In the genomic region with DNA sequence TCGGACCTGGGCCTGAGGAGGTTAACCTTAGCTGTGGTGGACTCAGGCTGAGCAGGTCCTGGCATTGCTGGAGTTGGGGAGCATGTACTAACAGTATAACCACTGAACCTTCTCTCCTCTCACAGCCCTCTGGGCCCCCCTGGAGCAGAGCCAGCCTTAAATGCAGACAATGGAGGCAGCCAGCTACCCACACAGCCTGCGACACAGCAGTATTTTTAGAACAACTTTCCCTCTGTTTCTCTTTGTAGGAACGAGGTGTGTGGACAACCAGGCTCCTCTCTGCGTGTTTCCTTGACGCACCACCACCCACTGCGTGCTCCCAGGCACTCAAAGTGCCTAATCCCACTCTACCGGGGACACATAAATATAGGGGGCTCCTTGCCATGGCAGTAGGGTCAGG, we compare ENCODE assay signal across 22 mouse cellular contexts.
DNase-seq lines count a peak whose midpoint lies in the region; ATAC-seq lines count a peak whose summit lies in the region.
"Had no signal": no experiment of that assay in that cellular context is flagged by ENCODE, and none has a peak within 500 bp of the region (broad histone marks: within the 10 kb centered on the region; RNA-seq: fewer than 3 reads in every experiment).

No protein-coding gene starts in this region.

- DNase-seq in heart, adult 18-20 months = no peak
- DNase-seq in frontal cortex, adult 2 months (ENCODE audit: extremely low spot score in 1 of 2, low spot score in 1 of 2) = peak; percentile 42 to 65
- peak; percentile 56 to 84 for DNase-seq in left cerebral cortex, postnatal 25 days (ENCODE audit: low spot score in 2 of 2)
- DNase-seq in right cerebral cortex, postnatal 36 days (ENCODE audit: low spot score in 2 of 2) = peak; percentile 50 to 73
- no peak for DNase-seq in neural tube, embryonic 10.5 days (ENCODE audit: extremely low spot score, low spot score)
- no peak for DNase-seq in thymus, adult 18-20 months
- DNase-seq: adrenal gland, adult 2 months; cerebellum, adult 9-11 months; heart, postnatal 36 days; kidney, postnatal 4 days; lung, adult 2 months; lung, postnatal 36 days; retina, postnatal 1 day had no signal

- H3K4me2 ChIP-seq in heart, embryonic 15.5 days = no peak overlapping the region
- H3K4me2 ChIP-seq: embryonic facial prominence, embryonic 13.5 days; kidney, embryonic 15.5 days; limb, embryonic 12.5 days; liver, embryonic 12.5 days; stomach, embryonic 15.5 days had no signal

- no peaks in the 10 kb centered on the region for H3K27me3 ChIP-seq in heart, embryonic 15.5 days
- H3K27me3 ChIP-seq: stomach, embryonic 15.5 days had no signal

- no peak overlapping the region for H3K9ac ChIP-seq in heart, embryonic 15.5 days
- H3K9ac ChIP-seq: embryonic facial prominence, embryonic 13.5 days; kidney, embryonic 15.5 days; limb, embryonic 12.5 days; liver, embryonic 12.5 days; stomach, embryonic 15.5 days had no signal

- ATAC-seq in heart, embryonic 15.5 days (replicated peaks; ENCODE audit: insufficient number of reproducible peaks, insufficient read depth, low FRiP score, low read depth) = no peak
- ATAC-seq: forebrain, embryonic 16.5 days; hindbrain, embryonic 16.5 days; intestine, embryonic 16.5 days; liver, embryonic 12.5 days had no signal

- intact Hi-C loops in left cerebral cortex, postnatal 25 days (cut with DNase I) = no loop called here

- peak overlapping the region; percentile 45 for H3K27ac ChIP-seq in heart, embryonic 15.5 days
- H3K27ac ChIP-seq: embryonic facial prominence, embryonic 13.5 days; kidney, embryonic 15.5 days; limb, embryonic 12.5 days; liver, embryonic 12.5 days; stomach, embryonic 15.5 days had no signal

- H3K36me3 ChIP-seq in heart, embryonic 15.5 days = no peaks in the 10 kb centered on the region
- H3K36me3 ChIP-seq: embryonic facial prominence, embryonic 13.5 days; kidney, embryonic 15.5 days; limb, embryonic 12.5 days; liver, embryonic 12.5 days; stomach, embryonic 15.5 days had no signal

- H3K4me3 ChIP-seq in heart, embryonic 15.5 days = no peak overlapping the region
- H3K4me3 ChIP-seq: embryonic facial prominence, embryonic 13.5 days; kidney, embryonic 15.5 days; limb, embryonic 12.5 days; liver, embryonic 12.5 days; stomach, embryonic 15.5 days had no signal

- H3K4me1 ChIP-seq in heart, embryonic 15.5 days (replicated peaks) = peaks cover 33% of the 10 kb centered on the region
- H3K4me1 ChIP-seq: embryonic facial prominence, embryonic 13.5 days; kidney, embryonic 15.5 days; limb, embryonic 12.5 days; liver, embryonic 12.5 days; stomach, embryonic 15.5 days had no signal

- no peaks in the 10 kb centered on the region for H3K9me3 ChIP-seq in heart, embryonic 15.5 days (replicated peaks)
- H3K9me3 ChIP-seq: embryonic facial prominence, embryonic 13.5 days; kidney, embryonic 15.5 days; limb, embryonic 12.5 days; liver, embryonic 12.5 days; stomach, embryonic 15.5 days had no signal

- WGBS in heart, embryonic 15.5 days = 40% methylated on average over 7 of the region's 7 CpGs

Comparison
In these comparisons a context has a peak if more than half of its experiments do, and no peak if none do; other contexts are left out.
1. DNase-seq: peak in frontal cortex, adult 2 months (2 of 2), left cerebral cortex, postnatal 25 days (2 of 2) and right cerebral cortex, postnatal 36 days (2 of 2); none in heart, adult 18-20 months (0 of 2), neural tube, embryonic 10.5 days (single experiment) and thymus, adult 18-20 months (0 of 2).